Mouse (Mus musculus) mouse trophoblast stem cell (cell line): Measurements from ENCODE around the gene Mars2.

ENCODE experiments used
- in situ Hi-C, 2 experiments: fragments of 300-500 bp; cut with MseI, MboI; formaldehyde crosslinking; loops; 2 replicates in 1 of 2; 3 replicates in 1 of 2; pipeline ENCODE4 v1.15.1; 2025

Mars2 gene

DNA sequence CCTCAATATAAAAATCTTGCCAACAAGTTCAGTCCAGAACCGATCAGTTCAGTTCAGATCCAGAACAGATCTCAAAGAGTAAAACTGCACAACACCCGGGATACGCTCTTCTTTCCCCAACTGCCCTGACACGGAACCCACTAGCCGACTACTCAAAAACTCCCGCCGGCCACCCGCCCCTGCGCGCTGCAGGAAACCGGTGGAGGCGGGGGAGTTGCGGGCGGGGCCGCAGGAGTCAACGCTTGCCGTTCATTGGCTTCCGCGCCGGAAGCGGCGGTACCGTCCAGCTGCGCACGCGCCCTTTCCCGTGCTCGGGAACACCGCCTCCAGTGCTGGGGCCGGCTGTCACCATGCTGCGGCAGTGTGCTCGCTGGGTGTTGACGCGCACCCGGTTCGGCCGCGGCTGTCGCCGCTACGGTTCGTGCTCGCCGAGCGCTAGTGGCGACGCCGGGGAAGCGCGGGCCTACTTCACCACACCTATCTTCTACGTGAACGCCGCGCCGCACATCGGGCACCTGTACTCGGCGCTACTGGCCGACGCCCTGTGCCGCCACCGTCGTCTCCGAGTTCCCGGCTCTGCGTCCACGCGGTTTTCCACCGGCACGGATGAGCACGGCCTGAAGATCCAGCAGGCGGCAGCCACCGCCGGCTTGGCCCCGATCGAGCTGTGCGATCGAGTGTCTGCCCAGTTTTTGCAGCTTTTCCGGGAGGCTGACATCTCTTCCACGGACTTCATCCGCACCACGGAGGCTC lies at the start of gene Mars2:
Gene Mars2 (plus strand): TSS at position 288 of the 753 bp plus-strand sequence.
- in situ Hi-C loops: no loop called here

DNA sequence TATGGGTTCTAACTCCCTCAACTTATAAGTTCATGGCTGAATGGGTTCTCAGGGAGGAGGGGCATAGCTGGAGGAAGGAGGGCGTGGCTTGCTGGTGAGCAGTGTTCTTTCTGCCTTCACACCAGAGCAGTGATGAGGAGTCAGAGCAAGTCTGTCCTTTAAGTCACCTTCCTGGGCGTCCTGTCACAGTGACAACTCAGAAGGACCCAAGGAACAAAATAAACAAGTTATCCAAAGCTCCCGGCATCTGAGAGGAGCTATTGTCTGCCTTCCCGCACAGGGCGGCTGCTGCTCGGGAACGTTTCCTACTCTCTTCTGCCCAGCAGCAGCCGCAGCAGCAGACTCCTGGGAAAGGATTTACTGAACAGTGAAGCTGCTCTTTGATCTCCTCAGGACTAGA lies 45.0 kb upstream of the Mars2 start:
- in situ Hi-C loops: no loop called here

DNA sequence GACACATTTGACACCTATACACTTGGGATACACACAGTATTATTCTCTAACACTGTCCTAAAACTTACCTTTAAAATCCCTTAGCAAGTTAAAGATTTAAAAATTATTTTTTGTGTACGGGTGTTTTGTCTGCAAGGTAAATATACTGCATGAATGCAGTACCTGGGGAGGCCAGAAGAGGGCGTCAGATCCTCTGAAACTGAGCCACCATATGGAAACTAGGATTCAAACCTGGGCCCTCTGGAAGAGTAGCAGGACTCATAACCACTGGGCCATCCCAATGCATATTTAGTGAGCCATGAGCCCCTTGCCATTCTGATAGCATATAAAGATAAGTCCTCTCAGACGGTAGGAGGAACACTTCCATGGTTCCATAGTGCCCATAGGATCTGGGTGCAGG lies 44.2 kb upstream of the Mars2 start:
- in situ Hi-C loops: no loop called here

DNA sequence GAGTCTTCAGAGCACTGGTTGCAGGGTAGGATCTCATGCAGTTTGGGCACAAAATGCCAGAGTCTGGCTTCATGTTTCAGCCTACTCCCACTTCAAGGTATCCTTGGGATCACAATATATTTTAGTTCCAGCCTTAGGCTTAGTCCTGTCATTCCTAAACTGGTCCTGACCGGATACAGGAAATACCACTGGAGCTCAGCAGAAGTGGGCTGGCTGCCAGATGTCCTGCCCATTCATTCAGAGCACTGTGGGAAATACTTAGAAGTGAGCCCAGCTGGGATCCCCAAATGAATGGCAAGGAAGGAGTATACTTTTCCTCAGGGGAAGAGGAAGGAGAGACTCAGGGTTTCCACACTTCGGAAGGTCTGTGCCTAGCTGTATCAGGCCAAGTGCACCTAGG lies 43.7 kb upstream of the Mars2 start:
- in situ Hi-C loops: no loop called here

DNA sequence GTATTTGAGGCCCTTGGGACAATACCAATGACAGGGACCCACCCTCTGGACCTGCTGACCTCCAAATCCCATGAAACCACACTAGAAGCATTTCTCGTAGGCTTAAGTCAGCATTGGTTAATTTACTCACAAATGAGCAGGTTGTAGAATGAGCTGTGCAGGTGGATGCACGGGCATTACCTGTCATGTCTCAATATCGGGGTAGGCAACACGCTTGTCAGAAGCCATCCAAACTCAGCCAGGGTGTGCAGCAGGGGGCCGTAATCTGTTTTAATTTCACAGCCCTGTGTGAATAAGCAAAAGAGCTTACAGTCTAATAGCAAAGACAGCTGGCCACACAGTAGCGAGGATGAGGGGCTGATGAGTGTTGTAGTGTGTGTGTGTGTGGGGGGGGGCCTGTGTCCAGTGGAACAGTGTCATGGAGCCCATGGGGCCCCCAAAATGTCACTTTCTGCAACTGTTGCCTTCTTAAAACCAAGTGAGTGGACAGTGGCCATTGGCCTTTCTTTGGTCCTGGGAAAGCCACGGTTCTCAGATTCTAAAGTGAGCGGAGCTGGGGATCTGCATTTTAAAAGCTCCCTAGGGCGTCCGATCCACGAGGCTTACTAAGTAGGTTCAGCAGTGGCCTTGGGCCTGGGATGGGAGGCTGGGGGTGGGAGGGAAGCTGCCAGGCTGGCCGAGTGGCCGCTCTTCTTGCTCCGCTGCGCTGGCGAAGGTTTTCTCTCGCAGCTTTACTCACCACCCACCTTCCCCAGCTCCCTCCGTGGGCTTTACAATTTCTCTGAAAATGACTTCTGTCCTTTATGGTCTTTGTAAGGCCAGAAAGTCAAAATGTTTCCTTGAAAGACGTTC lies 42.7 kb upstream of the Mars2 start:
- in situ Hi-C loops: no loop called here

DNA sequence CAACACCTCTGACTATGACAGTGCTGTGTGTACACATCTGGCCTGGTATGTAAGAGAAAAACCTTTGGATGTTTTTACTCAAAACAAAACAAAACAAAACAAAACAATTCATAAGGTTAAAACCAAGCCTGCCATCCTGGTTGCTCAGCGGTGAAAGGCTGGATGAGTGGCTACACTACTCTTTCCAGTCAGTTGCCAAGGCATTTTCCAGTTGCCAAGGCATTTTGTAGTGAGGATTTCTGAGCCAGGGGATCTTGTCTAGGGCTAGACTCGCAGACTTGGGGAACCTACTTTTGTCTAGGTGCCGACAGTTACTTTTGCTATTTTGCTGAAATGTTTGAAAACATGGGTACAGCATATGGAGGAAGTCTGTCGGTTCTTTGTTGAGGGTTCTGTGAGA lies 42.0 kb upstream of the Mars2 start:
- in situ Hi-C loops: no loop called here

DNA sequence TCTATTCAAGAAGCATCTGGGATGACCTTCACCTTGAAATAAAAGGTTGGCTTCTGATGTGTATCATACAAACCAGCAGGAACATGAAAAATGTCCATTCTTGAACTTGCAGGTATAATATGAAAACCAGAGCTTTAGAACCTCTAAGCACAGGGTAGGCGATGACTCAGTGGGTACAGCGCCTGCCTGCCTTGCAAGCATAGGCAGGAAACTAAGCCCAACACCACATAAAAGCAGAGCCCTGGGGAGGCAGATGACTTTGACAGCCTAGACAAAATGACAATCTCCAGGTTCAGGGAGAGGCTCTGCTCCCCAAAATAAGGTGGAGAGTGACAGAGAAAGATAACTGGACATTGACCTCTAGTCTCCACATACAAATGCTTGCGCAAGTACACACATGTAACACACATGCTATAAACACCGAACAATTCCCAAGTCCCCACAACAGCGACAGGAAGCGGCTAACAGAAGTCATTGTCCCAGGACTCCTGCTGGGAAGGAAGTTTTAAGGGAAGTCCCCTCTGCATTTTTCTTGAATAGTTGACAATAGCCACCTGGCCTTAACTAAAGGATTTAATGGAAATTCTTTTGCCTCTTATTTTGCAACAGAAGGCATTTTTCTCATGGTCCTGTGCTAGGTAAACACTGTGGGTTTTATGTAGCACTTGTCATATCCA lies 40.5 kb upstream of the Mars2 start:
- in situ Hi-C loops: no loop called here

DNA sequence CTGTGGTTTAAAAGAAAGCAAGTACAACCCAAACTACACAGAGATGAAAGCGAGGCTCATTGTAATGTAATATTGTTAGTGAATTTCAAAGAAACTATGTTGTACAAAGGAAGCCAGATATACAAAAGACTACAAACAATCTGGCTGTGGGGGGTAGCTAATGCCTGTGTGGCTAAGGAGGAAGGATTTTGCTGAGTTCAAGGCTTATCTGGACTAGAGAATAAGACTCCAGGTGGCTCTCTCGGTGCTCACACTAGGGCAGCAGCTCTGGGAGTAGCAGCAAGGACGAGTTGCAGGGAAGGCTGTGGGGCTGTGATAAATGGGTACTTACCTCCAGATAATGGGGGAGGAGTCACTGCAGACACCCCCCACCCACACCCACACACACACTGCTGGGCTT lies 38.3 kb upstream of the Mars2 start:
- in situ Hi-C loops: no loop called here

DNA sequence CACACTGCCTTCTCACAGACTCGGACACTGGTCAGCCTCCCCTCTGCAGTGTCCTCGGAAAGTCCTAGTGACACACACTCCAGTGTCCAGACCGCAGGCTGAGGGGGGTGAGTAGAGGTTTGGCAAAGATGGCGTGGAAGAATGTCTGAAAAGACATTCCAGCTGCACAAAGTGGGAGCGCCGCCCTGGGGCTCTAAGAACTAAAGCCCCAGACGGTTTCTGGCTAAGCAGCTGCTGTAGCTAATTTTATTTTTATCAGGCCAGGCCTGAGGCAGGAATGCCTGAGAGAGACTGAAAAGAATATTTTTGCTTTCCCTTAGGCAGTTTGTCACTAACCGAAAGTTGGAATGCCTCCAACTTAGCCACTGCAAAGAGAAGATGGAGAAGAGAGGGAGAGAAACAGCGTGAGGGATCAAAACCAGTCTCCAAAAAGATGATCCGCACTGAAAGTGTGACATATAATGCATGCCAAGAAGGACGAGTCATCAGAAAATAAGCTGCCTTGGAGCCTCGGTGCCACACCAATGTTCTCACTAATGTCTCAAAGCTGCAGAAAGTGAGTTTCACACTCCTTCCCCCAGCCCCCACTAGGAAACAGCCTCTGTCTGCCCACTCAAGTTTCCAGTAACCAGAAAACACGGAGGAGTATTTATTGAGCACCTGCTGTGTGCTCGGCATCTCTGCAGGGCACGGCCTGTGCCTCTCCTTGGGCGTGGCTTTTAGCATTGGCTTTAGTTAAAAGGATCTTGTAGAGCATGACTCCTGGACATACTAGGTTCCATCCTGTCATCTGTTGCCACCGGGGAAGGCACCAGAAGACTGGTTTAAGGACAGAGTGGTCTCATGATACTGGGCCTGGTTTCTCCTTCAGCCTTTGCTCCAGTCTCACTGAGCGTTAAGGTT lies 34.9 kb upstream of the Mars2 start:
- in situ Hi-C loops: no loop called here

DNA sequence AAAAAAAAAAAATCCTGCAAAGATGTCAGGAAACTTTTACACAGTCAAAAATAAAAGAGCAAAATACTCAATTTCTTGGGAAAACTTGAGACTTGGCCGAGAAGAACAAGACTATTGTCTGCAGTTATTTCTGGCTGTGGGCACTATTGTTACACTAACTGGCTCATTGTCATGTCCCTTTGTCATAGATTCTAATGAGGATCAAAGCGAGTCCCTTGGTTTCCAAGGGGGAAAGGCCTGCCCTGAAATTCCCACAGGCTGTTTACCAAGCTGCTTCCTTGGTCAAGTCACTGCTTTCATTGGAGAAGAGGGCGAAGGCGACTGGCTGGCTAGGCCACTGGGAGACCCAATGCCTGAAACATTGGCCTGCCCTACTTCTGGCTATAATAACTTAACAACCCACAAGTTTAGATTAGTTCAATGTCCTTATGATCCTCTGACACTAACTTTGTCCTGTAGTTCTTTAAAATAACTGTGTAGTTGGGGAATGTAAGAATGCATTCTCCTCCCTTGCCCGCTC lies 31.1 kb upstream of the Mars2 start:
- in situ Hi-C loops: no loop called here

DNA sequence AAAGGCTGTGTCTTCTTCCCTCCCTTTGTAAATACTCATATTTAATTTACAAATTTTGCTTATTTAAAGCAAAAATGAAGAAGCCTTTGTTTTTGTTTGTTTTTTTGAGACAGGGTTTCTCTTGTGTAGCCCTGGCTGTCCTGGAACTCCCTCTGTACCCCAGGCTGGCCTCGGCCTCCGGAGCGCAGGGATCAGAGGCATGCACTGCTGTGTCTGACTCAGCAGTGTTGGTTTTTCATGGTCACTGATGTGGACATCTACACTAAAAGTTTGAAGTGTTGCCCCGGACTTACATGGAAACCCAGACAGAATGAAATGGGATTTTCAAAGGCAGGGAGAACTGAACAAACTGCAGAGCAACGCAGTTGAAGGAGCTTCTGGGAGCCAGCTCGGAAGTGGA lies 29.4 kb upstream of the Mars2 start:
- in situ Hi-C loops: no loop called here

DNA sequence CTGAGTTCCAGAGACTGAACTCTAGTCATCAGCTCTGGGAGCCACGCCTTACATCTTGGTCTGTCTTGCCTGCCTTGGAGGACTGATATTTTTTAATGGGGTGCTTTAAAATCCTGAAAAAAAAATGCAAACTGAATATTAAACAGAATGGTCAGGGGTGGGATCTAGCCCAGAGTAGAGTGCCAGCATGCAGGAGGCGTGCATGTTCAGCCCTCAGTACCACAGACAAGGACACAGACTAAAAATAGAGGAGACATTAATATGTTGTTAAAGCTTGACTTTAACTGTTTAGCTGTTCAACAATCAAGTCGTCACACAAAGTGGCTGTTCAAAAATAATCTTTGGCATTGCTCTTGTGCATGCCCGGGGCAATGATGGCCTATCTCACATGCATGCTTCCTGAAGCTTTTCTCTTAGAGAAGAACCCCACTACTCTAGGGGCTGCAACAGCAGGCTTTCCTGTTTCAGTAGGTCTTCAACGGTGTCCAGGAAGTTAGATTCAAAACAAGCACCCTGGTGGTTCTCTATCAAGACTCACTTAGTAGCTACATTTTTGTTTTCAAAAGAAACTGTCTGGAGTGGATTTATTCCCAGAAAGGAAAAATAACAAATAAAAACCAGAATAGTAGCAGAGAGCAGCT lies 28.4 kb upstream of the Mars2 start:
- in situ Hi-C loops: no loop called here

DNA sequence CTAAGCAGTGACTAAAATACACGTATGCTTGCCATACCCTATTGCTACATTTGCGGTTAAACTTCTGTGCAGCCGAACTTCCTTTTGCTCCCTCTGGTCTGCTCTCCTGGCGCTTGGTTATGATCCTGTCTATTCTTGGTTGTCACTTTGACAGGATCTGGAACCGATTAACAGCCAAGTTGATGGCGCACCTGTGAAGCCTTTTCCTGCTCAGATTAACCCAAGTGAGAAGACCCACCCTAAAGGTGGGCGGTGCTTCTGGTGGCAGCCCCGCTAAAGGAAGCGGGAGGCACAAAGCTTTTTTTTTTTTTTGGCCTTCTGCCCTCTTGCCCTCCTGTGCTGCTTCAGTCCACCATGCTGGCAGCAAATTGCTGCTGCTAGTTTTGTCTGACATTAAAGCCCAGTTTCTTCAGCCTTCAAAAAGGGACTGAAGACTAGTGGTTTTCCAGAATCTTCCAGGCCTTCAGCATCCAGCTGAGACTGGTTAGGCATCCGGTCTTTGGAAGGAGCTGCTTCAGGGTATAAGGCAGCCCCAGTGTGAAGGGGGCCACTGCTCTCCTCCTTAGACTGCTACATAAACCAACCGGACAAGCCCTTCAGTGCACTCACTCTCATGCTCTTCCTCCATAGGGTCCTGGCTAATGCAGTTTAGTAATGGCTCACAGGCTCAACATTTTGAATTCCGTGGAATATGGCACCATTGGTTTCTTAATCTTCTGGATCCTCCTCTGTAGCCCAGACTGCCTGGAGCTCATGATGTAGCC lies 26.6 kb upstream of the Mars2 start:
- in situ Hi-C loops: no loop called here

DNA sequence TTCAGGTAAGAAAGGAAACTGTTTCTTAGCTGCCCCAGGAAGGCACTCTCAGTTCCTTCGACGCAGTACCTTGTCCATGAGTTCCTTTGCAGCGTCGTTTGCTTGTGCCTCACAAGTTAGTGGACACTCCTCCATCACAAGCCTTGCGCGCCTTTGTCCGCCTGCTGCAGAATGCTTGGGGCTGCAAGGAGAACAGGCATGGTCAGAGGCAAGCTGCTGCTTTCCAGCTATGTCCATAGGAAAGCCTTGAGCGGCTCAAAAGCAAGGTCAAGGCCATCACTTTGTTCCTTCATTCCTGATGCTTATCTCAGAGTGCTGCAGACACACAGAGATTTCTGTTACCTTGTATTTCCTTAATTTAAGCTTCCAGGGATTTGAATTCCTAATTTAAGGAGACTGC lies 25.9 kb upstream of the Mars2 start:
- in situ Hi-C loops: no loop called here

DNA sequence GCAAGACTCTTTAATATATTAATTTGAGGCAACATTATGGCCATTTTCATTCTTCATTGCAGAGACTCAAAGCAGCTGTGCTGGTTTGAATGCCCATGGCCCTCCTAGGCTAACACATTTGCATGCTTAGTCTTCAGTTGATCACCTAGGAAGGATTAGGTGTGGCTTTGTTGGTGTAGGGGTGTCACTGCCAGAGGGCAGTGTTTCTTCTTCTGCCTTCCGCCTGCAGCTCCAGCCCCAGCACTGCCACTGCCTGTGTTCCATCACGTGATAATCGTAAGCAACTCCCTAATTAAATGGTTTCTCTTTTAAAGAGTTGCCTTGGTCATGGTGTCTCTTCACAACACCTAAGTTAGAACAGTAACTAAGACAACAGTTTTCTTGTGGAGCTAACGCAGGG lies 24.2 kb upstream of the Mars2 start:
- in situ Hi-C loops: no loop called here

DNA sequence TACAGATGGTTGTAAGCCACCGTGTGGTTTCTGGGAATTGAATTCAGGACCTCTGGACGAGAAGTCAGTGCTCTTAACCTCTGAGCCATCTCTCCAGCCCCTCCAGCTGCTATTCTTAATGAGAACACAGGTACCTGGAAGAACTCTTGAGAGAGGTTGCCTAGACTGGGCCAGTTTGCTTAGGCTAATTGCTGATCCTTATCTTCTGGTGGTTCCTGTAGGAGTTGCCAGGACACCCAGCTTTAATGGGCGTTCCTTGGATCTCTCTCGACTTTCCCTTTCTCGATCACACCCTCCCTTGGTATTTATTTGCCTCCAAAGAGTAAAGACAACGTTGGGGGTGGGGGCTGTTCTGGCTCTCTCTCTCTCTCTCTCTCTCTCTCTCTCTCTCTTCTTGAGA lies 23.5 kb upstream of the Mars2 start:
- in situ Hi-C loops: no loop called here

DNA sequence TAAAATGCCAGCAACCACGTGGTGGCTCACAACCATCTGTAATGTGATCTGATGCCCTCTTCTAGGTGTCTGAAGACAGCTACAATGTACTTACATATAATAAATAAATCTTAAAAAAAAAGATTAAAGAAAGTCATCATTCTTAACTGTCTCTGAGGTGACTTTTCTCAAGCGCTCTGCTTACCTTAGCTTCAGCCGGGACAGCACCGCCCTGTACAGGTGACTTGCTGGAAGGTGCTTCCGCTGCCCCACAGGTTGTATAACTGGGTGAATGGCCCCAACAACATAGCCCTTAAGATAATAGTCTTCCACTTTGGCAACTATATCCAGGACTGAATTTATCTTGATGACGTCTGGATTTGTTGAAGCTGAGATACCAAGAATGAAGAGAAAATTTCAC lies 23.0 kb upstream of the Mars2 start:
- in situ Hi-C loops: no loop called here

DNA sequence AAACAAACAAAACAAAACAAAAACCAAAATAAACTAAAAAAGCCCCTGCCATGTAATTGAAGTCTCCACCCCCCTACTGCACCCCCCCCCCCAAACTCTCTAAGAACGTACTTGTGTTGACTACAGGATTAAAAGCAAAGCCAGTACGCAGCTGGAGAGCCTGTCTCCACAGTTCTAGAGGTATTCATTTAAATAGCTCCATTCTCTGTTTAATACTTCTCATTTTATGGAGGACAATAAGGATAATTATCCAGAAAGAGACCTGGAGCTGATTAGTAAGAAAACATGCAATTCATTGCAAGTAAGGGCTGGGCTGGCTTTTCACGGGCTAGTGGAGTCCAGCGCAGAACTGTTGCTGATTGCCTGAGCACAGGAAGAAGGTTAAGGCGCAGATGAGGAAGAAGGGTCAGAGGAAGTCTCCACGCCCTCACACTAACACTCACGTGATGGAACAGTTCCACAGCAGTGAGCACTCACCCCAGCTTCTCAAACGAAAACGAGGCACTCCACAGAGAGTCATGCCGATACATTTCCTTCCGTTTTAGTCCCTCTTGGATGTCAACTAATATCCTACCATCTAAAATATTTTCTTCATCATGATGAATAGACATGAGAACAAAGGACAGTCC lies 21.7 kb upstream of the Mars2 start:
- in situ Hi-C loops: no loop called here

DNA sequence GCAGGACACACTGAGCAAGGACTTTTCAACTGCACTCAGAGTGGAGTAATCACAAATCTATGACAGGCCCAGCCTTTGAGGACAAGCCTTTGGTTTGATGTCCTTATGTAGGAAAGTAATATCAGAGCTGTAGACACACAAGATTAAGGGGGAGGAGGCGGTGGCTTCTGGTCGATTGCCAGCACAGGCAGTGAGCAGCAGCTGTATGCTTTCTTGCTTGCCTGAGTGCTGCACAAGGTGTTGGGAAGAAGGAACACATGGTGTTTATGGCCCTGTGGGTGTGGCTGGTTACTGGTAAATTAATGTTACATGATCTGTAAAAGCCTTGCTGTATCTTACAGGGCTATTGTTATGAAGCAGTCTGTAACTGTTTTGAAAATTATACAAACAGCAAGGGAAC lies 19.8 kb upstream of the Mars2 start:
- in situ Hi-C loops: no loop called here

DNA sequence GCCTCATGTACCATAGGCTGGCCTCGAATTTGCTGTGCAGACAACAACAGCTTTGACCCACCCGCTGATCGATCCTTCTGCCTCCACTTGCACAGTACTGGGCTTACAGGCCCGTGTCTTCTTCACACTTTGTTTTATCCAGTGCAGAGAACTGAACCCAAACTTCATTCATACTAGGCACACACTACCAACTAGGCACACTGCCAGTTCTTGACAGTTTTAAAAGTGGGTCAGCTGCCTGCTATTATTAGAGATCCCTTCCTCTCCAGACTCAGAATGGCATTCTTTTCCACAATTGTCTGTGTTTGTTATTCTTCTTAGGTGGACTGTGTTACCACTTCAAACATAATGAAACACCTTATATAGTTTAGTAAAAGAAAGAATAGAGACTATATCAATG lies 15.6 kb upstream of the Mars2 start:
- in situ Hi-C loops: no loop called here
